Mouse (Mus musculus): ENCODE data around the gene D10Jhu81e. TPM values are rescaled to one million over a fixed set of nuclear protein-coding genes. Genes with fewer than 3 reads are reported as not detected.

D10Jhu81e gene
- polyA plus RNA-seq, 1 experiment from 2014 or later: 42.1 TPM

DNA sequence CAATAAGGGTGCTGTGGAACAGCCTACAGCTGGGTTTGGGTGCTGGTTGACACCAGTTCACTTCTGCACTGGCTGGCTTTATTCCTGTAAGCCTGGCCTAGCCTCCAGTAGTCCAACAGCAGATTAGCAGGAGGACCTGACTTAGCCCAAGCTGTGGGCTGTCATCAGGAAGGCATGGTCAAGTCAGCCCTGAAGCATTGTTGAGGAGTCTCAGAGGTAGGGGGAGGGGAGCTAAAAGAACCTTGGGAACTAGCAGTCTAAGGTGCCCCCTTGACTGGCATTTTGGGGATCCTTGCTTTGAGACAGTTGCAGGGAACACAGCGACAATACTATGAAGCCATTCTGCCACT is 29.4 kb downstream of the D10Jhu81e start:
- 100% methylated on average over 1 of the region's 1 CpGs for WGBS
- H3K4me2 ChIP-seq: no peak overlapping the region
- no peak overlapping the region for H3K27ac ChIP-seq
- no peaks in the 10 kb centered on the region for H3K27me3 ChIP-seq
- no peaks in the 10 kb centered on the region for H3K36me3 ChIP-seq
- no peak overlapping the region for H3K9ac ChIP-seq
- H3K4me3 ChIP-seq: no peak overlapping the region
- H3K4me1 ChIP-seq: peaks cover 18% of the 10 kb centered on the region
- ATAC-seq (ENCODE audit: insufficient number of reproducible peaks, low FRiP score, low TSS enrichment, low read depth): no peak
- no peaks in the 10 kb centered on the region for H3K9me3 ChIP-seq

DNA sequence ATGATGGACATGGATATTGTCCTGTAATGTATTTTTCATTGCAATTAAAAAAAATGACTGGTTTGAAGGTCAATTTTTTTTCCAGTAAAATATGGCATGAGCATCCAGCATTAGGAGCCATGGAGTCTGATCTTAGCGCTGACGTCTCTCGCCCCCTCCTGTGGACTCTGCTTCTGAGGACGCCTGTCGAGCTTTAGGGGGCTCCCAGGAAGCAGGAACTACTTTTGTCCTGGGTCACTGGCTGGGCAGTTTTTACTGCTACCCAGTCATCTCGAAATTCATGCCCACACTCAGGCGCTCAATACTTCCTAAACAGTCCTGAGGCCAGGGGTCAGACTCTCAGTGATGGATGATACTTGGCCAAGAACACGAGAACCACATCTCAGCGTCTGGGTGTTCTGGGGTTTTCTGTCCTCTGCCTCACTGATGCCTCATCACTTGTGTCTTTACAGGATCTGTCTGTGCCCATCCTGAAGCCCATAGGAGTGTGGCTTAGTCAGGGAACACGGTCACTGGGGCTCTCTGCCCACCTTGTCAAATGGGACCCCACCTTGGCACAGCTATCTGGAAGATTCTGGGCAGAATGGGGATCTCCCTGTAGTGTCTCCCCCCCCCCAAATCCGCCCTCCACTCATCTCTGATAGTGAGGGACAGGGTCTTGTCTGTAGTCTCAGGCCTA is 29.9 kb downstream of the D10Jhu81e start:
- Histone ChIP-seq H3K9me3 (no peaks in the 10 kb centered on the region), H3K27ac (peak overlapping the region; percentile 85), H3K4me2 (no peak overlapping the region), H3K36me3 (no peaks in the 10 kb centered on the region), H3K4me3 (no peak overlapping the region), H3K9ac (no peak overlapping the region), H3K4me1 (peaks cover 24% of the 10 kb centered on the region), H3K27me3 (no peaks in the 10 kb centered on the region)
- no peak for ATAC-seq (ENCODE audit: insufficient number of reproducible peaks, low FRiP score, low TSS enrichment, low read depth)
- WGBS: 73% methylated on average over 11 of the region's 11 CpGs

DNA sequence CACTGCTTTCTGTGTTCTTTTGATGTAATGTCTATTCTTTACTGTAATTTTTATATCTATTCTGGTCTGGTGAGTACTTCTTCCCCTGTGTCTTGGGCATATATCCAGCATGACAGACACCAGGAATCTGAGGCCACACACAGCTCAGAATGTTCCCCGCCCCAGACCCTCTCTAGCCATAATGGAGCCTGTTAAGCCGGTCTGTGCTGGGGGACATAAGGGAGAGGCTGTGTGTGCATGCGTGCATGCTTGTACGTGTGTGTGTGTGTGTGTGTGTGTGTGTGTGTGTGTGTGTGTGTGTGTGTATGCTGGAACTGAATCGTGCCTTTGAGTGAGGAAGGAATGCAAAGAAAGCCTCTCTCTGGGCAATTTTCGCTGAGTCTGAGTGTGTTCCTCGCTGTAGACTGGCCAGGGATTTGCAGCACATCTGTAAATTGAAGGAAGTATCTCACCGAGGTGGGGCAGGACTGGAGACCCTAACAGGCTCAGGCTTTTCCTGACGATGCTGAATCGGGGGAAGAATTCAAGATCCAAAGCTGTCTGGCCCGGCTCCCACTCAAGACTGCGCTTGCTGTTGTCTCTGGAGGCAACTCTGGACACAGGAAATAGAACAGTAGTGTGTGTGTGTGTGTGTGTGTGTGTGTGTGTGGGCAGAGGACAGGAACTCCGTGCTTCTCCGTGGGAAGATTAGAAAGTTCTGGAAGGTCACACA is 30.6 kb downstream of the D10Jhu81e start:
- Histone ChIP-seq H3K9ac (0 out of 2 replicates have a peak overlapping the region, but pooled peaks have one; percentile 26), H3K4me2 (0 out of 2 replicates have a peak overlapping the region, but pooled peaks have one; percentile 5), H3K27me3 (no peaks in the 10 kb centered on the region), H3K36me3 (no peaks in the 10 kb centered on the region), H3K27ac (peak overlapping the region; percentile 85), H3K9me3 (no peaks in the 10 kb centered on the region), H3K4me1 (peaks cover 26% of the 10 kb centered on the region), H3K4me3 (no peak overlapping the region)
- ATAC-seq (ENCODE audit: insufficient number of reproducible peaks, low FRiP score, low TSS enrichment, low read depth): peak; percentile 77; the same call in 1 of the 2 replicates
- WGBS: 16% methylated on average over 14 of the region's 14 CpGs

DNA sequence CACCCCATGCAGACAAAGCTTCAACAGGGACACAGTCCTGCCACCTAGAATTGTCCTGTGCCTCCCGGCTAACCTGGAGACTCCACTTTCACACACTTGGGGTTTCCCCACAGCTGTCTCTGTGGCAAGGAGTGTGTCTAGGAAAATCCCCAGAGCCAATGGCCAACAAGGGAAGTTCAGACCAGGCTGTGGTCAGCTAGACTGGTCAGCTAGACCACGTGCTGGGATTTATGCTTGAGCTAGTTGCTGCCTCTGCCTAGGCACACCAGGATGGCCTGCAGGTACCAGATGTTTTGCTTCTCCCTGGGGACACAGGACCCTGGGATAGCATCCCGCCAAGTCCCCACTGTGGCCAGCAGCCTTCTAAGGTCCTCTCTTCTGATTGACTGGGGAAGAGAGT is 32.4 kb downstream of the D10Jhu81e start:
- H3K4me2 ChIP-seq: no peak overlapping the region
- H3K27ac ChIP-seq: no peak overlapping the region
- no peak overlapping the region for H3K9ac ChIP-seq
- ATAC-seq (ENCODE audit: insufficient number of reproducible peaks, low FRiP score, low TSS enrichment, low read depth): no peak; the same call in 1 of the 2 replicates
- H3K36me3 ChIP-seq: no peaks in the 10 kb centered on the region
- H3K4me1 ChIP-seq: peaks cover 26% of the 10 kb centered on the region
- no peak overlapping the region for H3K4me3 ChIP-seq
- H3K9me3 ChIP-seq: no peaks in the 10 kb centered on the region
- no peaks in the 10 kb centered on the region for H3K27me3 ChIP-seq
- WGBS: 81% methylated on average over 3 of the region's 3 CpGs

DNA sequence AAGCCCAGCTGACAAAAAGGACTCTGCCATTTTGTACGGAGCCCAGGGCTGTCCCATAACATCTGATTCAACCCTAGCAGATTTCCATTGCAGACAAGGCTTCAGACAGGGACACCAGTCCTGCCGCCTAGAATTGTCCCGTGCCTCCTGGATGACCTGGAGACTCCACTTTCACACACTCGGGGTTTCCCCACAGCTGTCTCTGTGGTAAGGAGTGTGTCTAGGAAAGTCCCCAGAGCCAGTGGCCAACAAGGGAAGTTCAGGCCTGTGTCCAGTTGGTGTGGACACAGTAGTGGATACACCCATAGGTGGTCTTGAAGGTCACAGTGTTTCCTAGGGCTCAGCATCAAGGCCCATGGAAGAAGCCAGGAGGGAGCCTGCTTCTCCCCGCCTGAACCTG is 33.6 kb downstream of the D10Jhu81e start:
- WGBS: 82% methylated on average over 5 of the region's 5 CpGs
- ATAC-seq (ENCODE audit: insufficient number of reproducible peaks, low FRiP score, low TSS enrichment, low read depth): no peak
- no peaks in the 10 kb centered on the region for H3K36me3 ChIP-seq

DNA sequence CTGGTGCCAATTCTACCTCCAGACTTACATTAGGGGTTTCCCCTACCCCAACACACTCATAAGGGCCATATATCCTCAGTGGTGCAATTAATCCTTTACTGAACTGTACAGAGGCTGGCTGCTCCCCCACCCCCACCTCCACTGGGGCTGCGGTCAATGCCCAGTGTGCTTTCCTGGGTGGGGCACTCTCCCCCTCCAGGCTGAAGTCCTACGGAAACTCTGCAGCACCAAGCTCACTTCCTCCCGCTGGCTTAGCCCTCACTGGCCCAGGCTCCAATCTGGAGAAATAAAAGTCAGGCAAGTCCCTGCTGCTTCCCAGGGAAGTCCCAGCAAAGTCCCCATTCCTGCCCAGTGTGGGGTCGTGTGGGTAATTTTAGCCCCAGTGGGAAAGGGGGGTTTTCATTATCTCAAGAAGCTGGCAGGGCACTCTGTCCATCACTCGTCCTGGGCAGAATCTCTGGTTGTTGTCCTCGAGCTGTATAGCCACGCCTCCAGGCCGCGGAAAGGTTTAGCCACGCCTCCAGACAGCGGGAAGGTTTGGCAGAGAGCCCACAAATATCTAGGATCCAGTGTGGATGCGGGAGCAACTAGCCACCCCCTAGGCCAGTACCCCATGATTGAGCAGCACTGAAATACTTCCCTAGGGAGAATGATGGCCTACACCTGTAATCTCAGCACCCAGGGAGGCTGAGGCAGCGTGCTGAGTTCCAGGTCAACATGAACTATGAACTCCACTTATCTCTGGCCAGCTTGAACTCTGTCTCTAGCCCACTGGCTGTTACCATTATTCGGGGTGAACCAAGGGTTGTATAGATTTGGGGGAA is 34.4 kb downstream of the D10Jhu81e start:
- Histone ChIP-seq H3K27ac (no peak overlapping the region), H3K4me1 (peaks cover 29% of the 10 kb centered on the region), H3K36me3 (no peaks in the 10 kb centered on the region), H3K27me3 (no peaks in the 10 kb centered on the region), H3K4me3 (no peak overlapping the region), H3K9me3 (no peaks in the 10 kb centered on the region), H3K9ac (no peak overlapping the region), H3K4me2 (peak overlapping the region; percentile 31; the same call in 1 of the 2 replicates)
- no peak for ATAC-seq (ENCODE audit: insufficient number of reproducible peaks, low FRiP score, low TSS enrichment, low read depth)
- 13% methylated on average over 14 of the region's 14 CpGs for WGBS

More for the DNA sequence above, 33.6 kb downstream of the D10Jhu81e start:
- Histone ChIP-seq H3K4me3 (no peak overlapping the region), H3K9ac (no peak overlapping the region), H3K27me3 (no peaks in the 10 kb centered on the region), H3K4me2 (no peak overlapping the region), H3K4me1 (peaks cover 26% of the 10 kb centered on the region), H3K9me3 (no peaks in the 10 kb centered on the region), H3K27ac (no peak overlapping the region)

DNA sequence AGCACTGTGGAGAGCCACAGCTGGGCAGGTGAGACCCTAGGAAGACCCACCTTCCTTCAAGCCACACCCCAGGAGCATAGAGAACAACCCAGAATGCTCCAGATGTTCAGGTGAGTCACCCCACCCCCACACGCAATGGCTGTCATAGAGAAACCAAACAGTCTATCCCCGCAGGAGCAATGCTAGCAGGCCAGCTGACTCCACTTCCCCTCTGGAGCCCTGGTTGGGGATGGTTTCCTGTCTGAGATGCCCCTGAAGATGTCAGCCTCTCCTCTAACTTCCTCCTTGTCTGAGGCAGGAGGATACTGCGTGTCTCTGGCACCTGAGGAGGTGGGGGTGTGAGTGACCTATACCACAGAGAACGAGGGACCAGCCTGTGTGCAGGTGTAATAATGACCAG is 35.2 kb downstream of the D10Jhu81e start:
- H3K4me3 ChIP-seq: no peak overlapping the region
- ATAC-seq (ENCODE audit: insufficient number of reproducible peaks, low FRiP score, low TSS enrichment, low read depth): no peak
- H3K27me3 ChIP-seq: no peaks in the 10 kb centered on the region
- H3K9me3 ChIP-seq: no peaks in the 10 kb centered on the region
- no peak overlapping the region for H3K27ac ChIP-seq
- WGBS: 63% methylated on average over 4 of the region's 4 CpGs
- H3K4me2 ChIP-seq: no peak overlapping the region
- H3K4me1 ChIP-seq: peaks cover 33% of the 10 kb centered on the region
- H3K36me3 ChIP-seq: no peaks in the 10 kb centered on the region
- no peak overlapping the region for H3K9ac ChIP-seq

DNA sequence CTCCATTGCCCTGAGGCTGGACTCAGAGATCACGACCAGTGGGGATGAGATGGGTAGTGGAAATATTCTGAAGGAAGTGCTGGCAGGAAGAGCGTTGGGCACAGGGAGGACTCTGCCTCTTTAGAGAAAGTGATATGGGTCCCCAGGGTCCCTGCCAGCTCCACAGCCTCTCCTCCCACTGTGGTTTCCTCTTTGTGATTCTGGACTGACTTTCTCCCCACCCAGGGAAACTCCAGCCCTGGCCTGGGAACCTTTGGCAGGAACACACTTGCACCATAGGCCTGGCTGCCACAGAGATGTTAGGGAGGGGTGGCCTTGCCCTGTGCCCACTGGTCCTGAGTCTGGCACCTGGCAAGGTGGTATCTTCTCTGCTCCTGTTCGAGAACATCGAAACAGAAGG is 39.6 kb downstream of the D10Jhu81e start:
- WGBS: 67% methylated on average over 4 of the region's 4 CpGs
- no peak overlapping the region for H3K9ac ChIP-seq
- 0 out of 2 replicates have a peak, but pooled peaks have one; percentile 16 for ATAC-seq (ENCODE audit: insufficient number of reproducible peaks, low FRiP score, low TSS enrichment, low read depth)
- H3K27me3 ChIP-seq: no peaks in the 10 kb centered on the region
- no peaks in the 10 kb centered on the region for H3K36me3 ChIP-seq
- H3K27ac ChIP-seq: no peak overlapping the region
- no peak overlapping the region for H3K4me3 ChIP-seq
- H3K9me3 ChIP-seq: no peaks in the 10 kb centered on the region
- no peak overlapping the region for H3K4me2 ChIP-seq
- peaks cover 31% of the 10 kb centered on the region for H3K4me1 ChIP-seq

DNA sequence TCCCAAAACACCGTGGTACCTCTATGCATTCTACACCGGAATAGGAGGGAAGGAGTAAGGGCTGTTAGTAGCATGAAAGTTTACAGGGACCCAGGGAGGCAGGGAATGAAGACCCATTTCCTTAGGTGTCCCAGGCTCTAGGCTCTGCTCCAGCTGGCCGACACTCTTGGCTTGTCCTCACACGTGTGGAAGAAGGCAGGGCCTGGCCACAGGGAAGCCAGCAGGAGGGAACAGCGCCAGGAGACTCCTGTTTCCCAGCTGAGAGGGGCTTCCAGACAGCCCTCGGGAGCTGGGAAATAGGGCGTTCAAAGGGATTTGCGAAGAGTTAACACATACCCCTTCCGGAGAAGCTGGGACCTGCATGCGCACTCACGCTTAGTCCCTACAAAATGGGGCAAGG is 40.2 kb downstream of the D10Jhu81e start:
- Histone ChIP-seq H3K27ac (0 out of 2 replicates have a peak overlapping the region, but pooled peaks have one; percentile 13), H3K4me3 (no peak overlapping the region), H3K4me2 (no peak overlapping the region), H3K36me3 (no peaks in the 10 kb centered on the region), H3K9ac (no peak overlapping the region), H3K9me3 (no peaks in the 10 kb centered on the region), H3K4me1 (peaks cover 26% of the 10 kb centered on the region), H3K27me3 (no peaks in the 10 kb centered on the region)
- 27% methylated on average over 11 of the region's 11 CpGs for WGBS
- no peak for ATAC-seq (ENCODE audit: insufficient number of reproducible peaks, low FRiP score, low TSS enrichment, low read depth)

DNA sequence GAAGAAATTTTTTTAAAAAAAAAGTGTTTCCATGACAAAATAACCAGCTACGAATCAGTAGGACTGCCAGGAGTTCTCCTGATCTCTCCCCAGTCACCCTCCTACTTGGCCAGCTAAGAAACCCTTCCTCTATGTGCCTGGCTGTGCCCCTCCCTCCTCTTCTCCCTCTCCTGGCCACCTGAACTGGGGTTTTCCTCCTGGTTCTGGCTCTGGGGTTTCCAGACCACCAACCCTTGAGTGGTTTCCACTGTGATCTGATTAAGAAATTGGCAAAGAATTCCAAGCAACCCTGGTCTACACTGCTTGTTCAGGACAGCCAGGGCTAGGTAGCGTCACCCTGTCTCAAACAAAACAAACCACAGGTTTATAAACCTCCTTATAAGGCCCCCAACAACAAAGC is 40.9 kb downstream of the D10Jhu81e start:
- H3K4me1 ChIP-seq: peaks cover 26% of the 10 kb centered on the region
- H3K36me3 ChIP-seq: no peaks in the 10 kb centered on the region
- no peaks in the 10 kb centered on the region for H3K9me3 ChIP-seq
- 76% methylated on average over 2 of the region's 2 CpGs for WGBS
- H3K27ac ChIP-seq: peak overlapping the region; percentile 13; the same call in 1 of the 2 replicates
- H3K27me3 ChIP-seq: no peaks in the 10 kb centered on the region
- no peak for ATAC-seq (ENCODE audit: insufficient number of reproducible peaks, low FRiP score, low TSS enrichment, low read depth)
- no peak overlapping the region for H3K9ac ChIP-seq
- no peak overlapping the region for H3K4me3 ChIP-seq
- no peak overlapping the region for H3K4me2 ChIP-seq

DNA sequence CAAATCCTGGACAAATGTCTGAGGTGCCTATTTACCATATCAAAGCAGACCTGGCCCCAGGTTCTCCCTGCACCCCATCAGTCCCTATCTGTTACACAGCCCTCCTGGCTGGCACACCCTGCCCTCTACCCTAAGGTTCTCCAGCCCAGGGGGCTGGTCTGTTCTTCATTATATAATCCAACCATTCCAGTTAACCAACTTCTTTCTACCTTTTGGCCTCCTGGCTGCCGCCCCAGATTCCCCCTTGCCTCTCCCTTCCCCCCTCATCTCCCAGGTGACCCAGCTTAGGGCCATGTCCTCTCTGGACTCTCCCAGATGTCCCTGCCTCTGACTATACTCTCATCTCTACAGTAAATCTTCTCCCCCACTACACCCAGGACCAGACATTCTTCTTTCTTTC is 41.7 kb downstream of the D10Jhu81e start:
- Histone ChIP-seq H3K4me2 (no peak overlapping the region), H3K27me3 (no peaks in the 10 kb centered on the region), H3K27ac (no peak overlapping the region), H3K9ac (no peak overlapping the region), H3K36me3 (no peaks in the 10 kb centered on the region), H3K4me1 (peaks cover 26% of the 10 kb centered on the region), H3K4me3 (no peak overlapping the region), H3K9me3 (no peaks in the 10 kb centered on the region)
- no peak for ATAC-seq (ENCODE audit: insufficient number of reproducible peaks, low FRiP score, low TSS enrichment, low read depth)
- 47% methylated on average over 1 of the region's 1 CpGs for WGBS

Data from limb, embryonic 15.5 days (tissue).